ENCODE assay signal across 8 mouse cellular contexts in genomic region chr16:31598409-31598988, GRCm38 (mm10).
DNase-seq lines count a peak whose midpoint lies in the region; ATAC-seq lines count a peak whose summit lies in the region.

No protein-coding gene starts in this region.

- no peak overlapping the region for H3K27ac ChIP-seq in embryonic facial prominence, embryonic 14.5 days (replicated peaks; ENCODE audit: low read depth, low read length)
- H3K27ac ChIP-seq in intestine, embryonic 16.5 days (ENCODE audit: low read length), result no peak overlapping the region

- H3K27me3 ChIP-seq in embryonic facial prominence, embryonic 14.5 days (replicated peaks; ENCODE audit: control insufficient read depth, insufficient read depth, low read length), result no peaks in the 10 kb centered on the region
- no peaks in the 10 kb centered on the region for H3K27me3 ChIP-seq in intestine, embryonic 16.5 days (replicated peaks; ENCODE audit: control insufficient read depth, insufficient read depth, low read length)

- no peaks in the 10 kb centered on the region for H3K9me3 ChIP-seq in embryonic facial prominence, embryonic 14.5 days (ENCODE audit: control insufficient read depth, low read length)
- H3K9me3 ChIP-seq in intestine, embryonic 16.5 days (ENCODE audit: control insufficient read depth, low read length), result no peaks in the 10 kb centered on the region

- no peak overlapping the region for H3K4me2 ChIP-seq in embryonic facial prominence, embryonic 14.5 days (ENCODE audit: low read depth, low read length)
- H3K4me2 ChIP-seq in intestine, embryonic 16.5 days (ENCODE audit: low read depth, low read length), result no peak overlapping the region

- no peak overlapping the region for H3K4me3 ChIP-seq in embryonic facial prominence, embryonic 14.5 days (ENCODE audit: low read depth, low read length)
- H3K4me3 ChIP-seq in intestine, embryonic 16.5 days (ENCODE audit: low read length), result no peak overlapping the region

- H3K4me1 ChIP-seq in embryonic facial prominence, embryonic 14.5 days (ENCODE audit: control insufficient read depth, insufficient read depth, low read length), result peaks cover 6% of the 10 kb centered on the region
- H3K4me1 ChIP-seq in intestine, embryonic 16.5 days (ENCODE audit: control insufficient read depth, insufficient read depth, low read length), result peaks cover 4% of the 10 kb centered on the region

- H3K9ac ChIP-seq in embryonic facial prominence, embryonic 14.5 days (ENCODE audit: low read depth, low read length), result no peak overlapping the region
- H3K9ac ChIP-seq in intestine, embryonic 16.5 days (ENCODE audit: low read depth, low read length), result no peak overlapping the region

- no peaks in the 10 kb centered on the region for H3K36me3 ChIP-seq in embryonic facial prominence, embryonic 14.5 days (ENCODE audit: control insufficient read depth, insufficient read depth, low read length)
- H3K36me3 ChIP-seq in intestine, embryonic 16.5 days (ENCODE audit: control insufficient read depth, insufficient read depth, low read length), result no peaks in the 10 kb centered on the region

- ATAC-seq in embryonic facial prominence, embryonic 14.5 days (ENCODE audit: low read depth), result 0 out of 2 replicates have a peak, but pooled peaks have one; percentile 12
- peak; percentile 76 for ATAC-seq in intestine, embryonic 16.5 days

- 85% methylated on average over 9 of the region's 9 CpGs for WGBS in embryonic facial prominence, embryonic 14.5 days
- 87% methylated on average over 9 of the region's 9 CpGs for WGBS in intestine, embryonic 16.5 days

- peak; percentile 28 to 41 for DNase-seq in layer of hippocampus, adult 18-20 months (ENCODE audit: low spot score in 2 of 2)
- DNase-seq in layer of hippocampus, postnatal 25 days (ENCODE audit: extremely low spot score in 1 of 2, low spot score in 1 of 2), result no peak
- peak; percentile 79 for DNase-seq in adipocyte (ENCODE audit: low spot score)
- DNase-seq in embryonic facial prominence, embryonic 14.5 days (ENCODE audit: low spot score), result no peak
- no peak for DNase-seq in thymus, adult 18-20 months
- DNase-seq in lung, postnatal 4 days, result no peak
- DNase-seq in right cerebral cortex, postnatal 14 days, result no peak

Comparison
In these comparisons a context has a peak if more than half of its experiments do, and no peak if none do; other contexts are left out.
1. DNase-seq: peak in layer of hippocampus, adult 18-20 months (2 of 2) and adipocyte (single experiment); none in layer of hippocampus, postnatal 25 days (0 of 2), embryonic facial prominence, embryonic 14.5 days (single experiment), thymus, adult 18-20 months (0 of 2), lung, postnatal 4 days (0 of 2) and right cerebral cortex, postnatal 14 days (single experiment).